Mouse (Mus musculus) spleen, adult 2 months (tissue): Measurements from ENCODE around the gene Enpp1.

Experiments
- CTCF ChIP-seq: fragments of 200-500 bp; IDR thresholded peaks from 2 replicates; pipeline ENCODE4 v1.5.1; 2011; ENCODE audit warnings: mild to moderate bottlenecking, inconsistent platforms; ENCODE audit not compliant: insufficient read depth, insufficient read length, insufficient replicate concordance; ENCODE audit errors: extremely low read depth
- POLR2A ChIP-seq: fragments of 200-500 bp; IDR thresholded peaks from 2 replicates; pipeline ENCODE4 v1.6.1; 2011; ENCODE audit warnings: low read depth, low read length, inconsistent platforms

- TF ChIP-seq POLR2A (no peak), CTCF (no peak)
Observed at GRCm38 (mm10) chr10:24636986-24637385, 75.0 kb downstream of the Enpp1 start.
